In the genomic region with DNA sequence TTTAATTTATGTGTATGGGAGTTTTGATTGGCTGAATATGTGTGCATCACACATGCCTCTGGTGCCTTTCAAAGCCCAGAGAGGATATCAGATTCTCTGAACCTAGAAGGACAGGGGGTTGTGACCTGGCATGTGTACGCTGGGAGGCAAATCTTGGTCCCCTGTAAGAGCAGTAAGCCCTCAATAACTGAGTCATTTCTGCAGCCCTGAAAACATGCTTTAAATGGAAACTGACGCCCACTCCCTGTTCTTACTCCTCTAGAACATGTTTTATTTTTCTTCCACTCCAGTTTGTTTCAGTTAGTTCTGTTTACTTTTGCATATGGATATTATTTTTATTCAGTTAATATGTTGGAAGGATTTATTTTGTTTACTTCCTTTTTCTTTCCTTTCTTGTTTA, we compare ENCODE assay signal across 19 mouse cellular contexts.
A peak's percentile ranks its signal among the peaks of the same experiment; 100 is the strongest.
DNase-seq lines count a peak whose midpoint lies in the region; ATAC-seq and TF ChIP-seq lines count a peak whose summit lies in the region.
"Had no signal": no experiment of that assay in that cellular context is flagged by ENCODE, and none has a peak within 500 bp of the region (broad histone marks: within the 10 kb centered on the region; RNA-seq: fewer than 3 reads in every experiment).

No protein-coding gene starts in this region.

- peak overlapping the region; percentile 13; the same call in 1 of the 2 replicates for H3K27ac ChIP-seq in gastrocnemius, adult 2 months
- H3K27ac ChIP-seq: embryonic facial prominence, embryonic 13.5 days; forebrain, embryonic 10.5 days; heart, embryonic 13.5 days; hindbrain, embryonic 15.5 days had no signal

- ATAC-seq in activated CD4-positive, CD25-positive, alpha-beta regulatory T cell, adult 4 months = peak; percentile 58
- peak; percentile 62 for ATAC-seq in inflammation-experienced regulatory T-cells, adult 6 months
- no peak for ATAC-seq in erythroblast, adult 5-6 weeks (replicated peaks; ENCODE audit: low FRiP score, poor library complexity, severe bottlenecking)
- ATAC-seq: forebrain, embryonic 14.5 days had no signal

- peak; percentile 21 for DNase-seq in gastrocnemius, adult 2 months
- DNase-seq in gastrocnemius, adult 8-10 months (ENCODE audit: low spot score in 2 of 2) = no peak
- DNase-seq in CD4-positive, CD25-positive, alpha-beta regulatory T cell, adult 2 months (ENCODE audit: low read depth, low spot score) = peak; percentile 25
- no peak for DNase-seq in heart, adult 18-20 months
- DNase-seq: adrenal gland, postnatal 14 days; cerebellum, adult 18-20 months; cerebellum, adult 9-11 months; cerebellum, postnatal 36 days; heart, postnatal 36 days; kidney, adult 11 months had no signal

- no peak for TF ChIP-seq CTCF in gastrocnemius, adult 2 months (IDR thresholded peaks at IDR 0.05)

- intact Hi-C loops in gastrocnemius, adult 2 months (cut with DNase I) = loop anchor here (5.0 kb wide), 1 partner anchor 88 kb away; no protein-coding TSS in a partner anchor

- H3K4me3 ChIP-seq in gastrocnemius, adult 2 months = no peak overlapping the region
- H3K4me3 ChIP-seq: embryonic facial prominence, embryonic 13.5 days; erythroblast, embryonic 14.5 days; forebrain, embryonic 10.5 days; heart, embryonic 13.5 days; hindbrain, embryonic 15.5 days had no signal

Comparison
In these comparisons a context has a peak if more than half of its experiments do, and no peak if none do; other contexts are left out.
1. DNase-seq: peak in gastrocnemius, adult 2 months (single experiment) and CD4-positive, CD25-positive, alpha-beta regulatory T cell, adult 2 months (single experiment); none in gastrocnemius, adult 8-10 months (0 of 2) and heart, adult 18-20 months (0 of 2).